Comparison of ENCODE assay signal across 21 mouse cellular contexts in the genomic region with DNA sequence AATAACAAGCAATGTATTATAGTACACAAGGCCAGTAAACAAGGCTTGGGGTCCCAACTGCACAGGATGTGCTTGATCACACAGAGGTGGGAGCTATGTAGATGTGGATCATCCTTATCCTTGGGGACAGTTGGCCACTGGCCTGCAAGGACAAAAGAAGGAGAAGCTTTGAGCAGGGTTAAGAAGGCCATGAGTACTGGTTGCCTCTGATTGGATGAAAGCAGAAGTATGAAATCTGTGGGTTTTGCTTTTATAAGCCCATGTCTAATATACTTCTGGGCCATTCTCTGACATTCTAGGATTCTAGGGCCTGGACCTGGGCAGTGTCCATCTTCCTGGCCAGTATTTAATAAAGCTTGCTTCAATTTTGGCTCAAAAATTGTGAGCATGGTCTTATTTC.
"Had no signal": no experiment of that assay in that cellular context is flagged by ENCODE, and none has a peak within 500 bp of the region (broad histone marks: within the 10 kb centered on the region; RNA-seq: fewer than 3 reads in every experiment).

No protein-coding gene starts in this region.

- H3K36me3 ChIP-seq: intestine, embryonic 15.5 days; kidney, embryonic 15.5 days; limb, embryonic 13.5 days; liver, embryonic 13.5 days; midbrain, embryonic 13.5 days; neural tube, embryonic 13.5 days had no signal

- H3K9me3 ChIP-seq: intestine, embryonic 15.5 days; kidney, embryonic 15.5 days; limb, embryonic 13.5 days; liver, embryonic 13.5 days; midbrain, embryonic 13.5 days; neural tube, embryonic 13.5 days had no signal

- H3K27ac ChIP-seq: intestine, embryonic 15.5 days; kidney, embryonic 15.5 days; limb, embryonic 13.5 days; liver, embryonic 13.5 days; midbrain, embryonic 13.5 days; neural tube, embryonic 13.5 days; stomach, postnatal 0 days had no signal

- H3K4me1 ChIP-seq: intestine, embryonic 15.5 days; kidney, embryonic 15.5 days; limb, embryonic 13.5 days; liver, embryonic 13.5 days; midbrain, embryonic 13.5 days; neural tube, embryonic 13.5 days had no signal

- ATAC-seq: intestine, embryonic 15.5 days; lung, postnatal 0 days; midbrain, embryonic 13.5 days; midbrain, embryonic 16.5 days had no signal

- H3K4me3 ChIP-seq: intestine, embryonic 15.5 days; kidney, embryonic 15.5 days; limb, embryonic 13.5 days; liver, embryonic 13.5 days; midbrain, embryonic 13.5 days; myocyte; neural tube, embryonic 13.5 days had no signal

- DNase-seq: kidney, adult 11 months; kidney, adult 8-10 months; kidney, postnatal 10 days; kidney, postnatal 36 days; left cerebral cortex, postnatal 4 days; liver, embryonic 13.5 days; lung, embryonic 14.5 days; right cerebral cortex, postnatal 14 days; right cerebral cortex, postnatal 4 days; thymus, adult 2 months; thymus, postnatal 14 days; thymus, postnatal 4 days had no signal

- H3K27me3 ChIP-seq: intestine, embryonic 15.5 days; kidney, embryonic 15.5 days; limb, embryonic 13.5 days; liver, embryonic 13.5 days; midbrain, embryonic 13.5 days; neural tube, embryonic 13.5 days had no signal
